Mouse (Mus musculus) kidney, adult 2 months (tissue): ENCODE data around the gene Gm45716. TPM values are rescaled to one million over a fixed set of nuclear protein-coding genes. Genes with fewer than 3 reads are reported as not detected.

Experiments
- DNase-seq: peaks from one replicate; pipeline ENCODE4 v3.0.0; 2021
- H3K27ac ChIP-seq: fragments of 200-500 bp; 2 replicates; pipeline ENCODE4 v1.5.1; 2012; ENCODE audit warnings: low read depth, low read length, control low read depth, inconsistent platforms; ENCODE audit not compliant: insufficient read depth
- H3K27me3 ChIP-seq: fragments of 200-500 bp; replicated peaks from 2 replicates; pipeline ENCODE4 v1.6.1; 2012; ENCODE audit warnings: mild to moderate bottlenecking, moderate library complexity, low read length, inconsistent platforms; ENCODE audit not compliant: control insufficient read depth, insufficient read depth
- H3K36me3 ChIP-seq: fragments of 200-500 bp; 2 replicates; pipeline ENCODE4 v1.6.1; 2012; ENCODE audit warnings: mild to moderate bottlenecking, moderate library complexity, low read length, inconsistent platforms; ENCODE audit not compliant: control insufficient read depth, insufficient read depth
- H3K4me1 ChIP-seq: fragments of 200-500 bp; 2 replicates; pipeline ENCODE4 v1.6.1; 2011; ENCODE audit warnings: low read length; ENCODE audit not compliant: control insufficient read depth, insufficient read depth
- H3K4me3 ChIP-seq: fragments of 200-500 bp; 2 replicates; pipeline ENCODE4 v1.5.1; 2011; ENCODE audit warnings: mild to moderate bottlenecking, low read depth, low read length, control low read depth; ENCODE audit not compliant: insufficient read depth
- CTCF ChIP-seq: fragments of 200-500 bp; conservative IDR thresholded peaks from 2 replicates; pipeline ENCODE4 v1.5.1; 2011; ENCODE audit warnings: low read depth, mild to moderate bottlenecking, control low read depth, low read length, moderate library complexity, mixed read lengths; ENCODE audit not compliant: insufficient read depth, insufficient read length
- POLR2A ChIP-seq: fragments of 200-500 bp; IDR thresholded peaks from one replicate; pipeline ENCODE4 v1.6.1; 2011; ENCODE audit warnings: low read depth, low read length, control low read depth
- WGBS: fragments of 180-500 bp; shearing (Covaris S2); methylation state at CpG from one replicate; pipeline ENCODE4 v1.1.7; 2018; 5-methylcytosine and 5-hydroxymethylcytosine counted together
- polyA plus RNA-seq: library from polyadenylated mRNA; depleted of rRNA; stranded (reverse); fragments of >200 nt; gene quantifications from 2 replicates; pipeline ENCODE4 v1.2.3, GENCODE M21; 2012

Gene Gm45716
- polyA plus RNA-seq, 1 experiment: 2.5 TPM

- no peak for DNase-seq
- TF ChIP-seq CTCF: no peak
- TF ChIP-seq POLR2A: no peak
- Histone ChIP-seq H3K27ac (no peak overlapping the region), H3K27me3 (no peaks in the 10 kb centered on the region), H3K36me3 (no peaks in the 10 kb centered on the region), H3K4me3 (peak overlapping the region; percentile 24; the same call in 1 of the 2 replicates), H3K4me1 (peaks cover 14% of the 10 kb centered on the region)
- 65% methylated on average over 7 of the region's 7 CpGs for WGBS
These were observed 63.2 kb downstream of the Gm45716 start for GRCm38 (mm10) chr11:90250730-90251129.

GRCm38 (mm10) chr11:90251923-90252322, 64.4 kb downstream of the Gm45716 start:
- TF ChIP-seq CTCF (no peak), POLR2A (no peak)
- no peaks in the 10 kb centered on the region for H3K36me3 ChIP-seq
- H3K4me1 ChIP-seq: peaks cover 14% of the 10 kb centered on the region
- no peak overlapping the region for H3K4me3 ChIP-seq
- peak; percentile 27 for DNase-seq
- no peak overlapping the region for H3K27ac ChIP-seq
- no peaks in the 10 kb centered on the region for H3K27me3 ChIP-seq
- WGBS: 12% methylated on average over 2 of the region's 2 CpGs

GRCm38 (mm10) chr11:90252366-90252765, 64.9 kb downstream of the Gm45716 start:
- no peak for DNase-seq
- no peak overlapping the region for H3K4me3 ChIP-seq
- no peak overlapping the region for H3K27ac ChIP-seq

GRCm38 (mm10) chr11:90254536-90254935, 67.1 kb downstream of the Gm45716 start:
- Histone ChIP-seq H3K27me3 (no peaks in the 10 kb centered on the region), H3K27ac (no peak overlapping the region), H3K4me3 (no peak overlapping the region), H3K36me3 (no peaks in the 10 kb centered on the region; the same call in 1 of the 2 replicates), H3K4me1 (peaks cover 14% of the 10 kb centered on the region)
- no peak for TF ChIP-seq CTCF
- TF ChIP-seq POLR2A: no peak
- no peak for DNase-seq
- 88% methylated on average over 3 of the region's 3 CpGs for WGBS

More at GRCm38 (mm10) chr11:90252366-90252765, 64.9 kb downstream of the Gm45716 start:
- H3K36me3 ChIP-seq: no peaks in the 10 kb centered on the region
- no peaks in the 10 kb centered on the region for H3K27me3 ChIP-seq
- H3K4me1 ChIP-seq: peaks cover 14% of the 10 kb centered on the region
- 45% methylated on average over 8 of the region's 8 CpGs for WGBS
- TF ChIP-seq CTCF (no peak), POLR2A (no peak)

GRCm38 (mm10) chr11:90255687-90256086, 68.2 kb downstream of the Gm45716 start:
- H3K4me3 ChIP-seq: no peak overlapping the region
- DNase-seq: no peak
- no peak overlapping the region for H3K27ac ChIP-seq
- WGBS: 71% methylated on average over 6 of the region's 6 CpGs
- H3K4me1 ChIP-seq: peaks cover 10% of the 10 kb centered on the region
- H3K36me3 ChIP-seq: no peaks in the 10 kb centered on the region; the same call in none of the 2 replicates
- TF ChIP-seq POLR2A (no peak), CTCF (no peak)
- no peaks in the 10 kb centered on the region for H3K27me3 ChIP-seq

- TF ChIP-seq CTCF: no peak
- no peak for TF ChIP-seq POLR2A
- peaks cover 5% of the 10 kb centered on the region for H3K36me3 ChIP-seq
- no peak overlapping the region for H3K4me3 ChIP-seq
- H3K27me3 ChIP-seq: no peaks in the 10 kb centered on the region
- H3K27ac ChIP-seq: no peak overlapping the region
- WGBS: 82% methylated on average over 16 of the region's 16 CpGs
- no peak for DNase-seq
- H3K4me1 ChIP-seq: peaks cover 6% of the 10 kb centered on the region
These were observed 69.5 kb downstream of the Gm45716 start for GRCm38 (mm10) chr11:90256833-90257525.

- DNase-seq: no peak
- no peak overlapping the region for H3K4me3 ChIP-seq
- TF ChIP-seq POLR2A (no peak), CTCF (no peak)
- WGBS: 77% methylated on average over 10 of the region's 10 CpGs
- H3K27ac ChIP-seq: no peak overlapping the region
- H3K4me1 ChIP-seq: no peaks in the 10 kb centered on the region
- H3K27me3 ChIP-seq: no peaks in the 10 kb centered on the region
- peaks cover 5% of the 10 kb centered on the region for H3K36me3 ChIP-seq
These were observed 70.9 kb downstream of the Gm45716 start for GRCm38 (mm10) chr11:90258321-90258927.
